ENCODE assay signal across 8 mouse cellular contexts in the genomic region with DNA sequence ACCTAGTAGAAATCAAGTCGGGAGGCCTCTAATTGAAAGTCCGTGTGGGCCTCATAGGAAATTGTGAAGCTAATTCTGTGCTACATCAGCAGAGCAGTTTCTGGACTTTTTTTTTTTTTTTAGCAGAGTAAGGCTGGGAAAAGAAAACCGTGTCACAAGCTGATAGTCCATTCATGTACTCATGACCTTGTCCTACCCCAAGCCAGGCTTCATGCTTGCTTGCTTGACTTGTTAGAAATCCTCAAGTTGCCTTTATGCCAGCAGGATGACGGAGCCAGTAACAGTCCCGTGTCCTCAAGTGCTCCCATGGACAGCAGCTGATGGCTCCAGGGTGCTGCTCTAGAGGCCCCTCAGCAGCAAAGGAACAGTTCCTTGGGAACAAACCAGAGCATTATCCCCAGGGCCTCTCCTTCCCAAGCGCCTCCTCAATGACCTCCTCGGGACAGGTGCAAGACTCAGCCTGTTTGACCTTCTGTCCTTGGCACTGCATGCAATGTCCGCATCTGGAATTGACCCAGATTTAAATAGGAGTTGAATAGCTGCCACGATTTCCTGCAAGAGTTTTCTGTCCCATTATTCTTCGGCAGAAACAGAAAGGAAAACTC.
A peak's percentile ranks its signal among the peaks of the same experiment; 100 is the strongest.
DNase-seq lines count a peak whose midpoint lies in the region; ATAC-seq lines count a peak whose summit lies in the region.

No protein-coding gene starts in this region.

- H3K27me3 ChIP-seq in heart, embryonic 10.5 days (ENCODE audit: insufficient read depth, poor library complexity, severe bottlenecking) = no peaks in the 10 kb centered on the region
- no peaks in the 10 kb centered on the region for H3K27me3 ChIP-seq in stomach, embryonic 16.5 days (ENCODE audit: control insufficient read depth, insufficient read depth, low read length)

- H3K9ac ChIP-seq in stomach, embryonic 16.5 days (ENCODE audit: low read length) = no peak overlapping the region; the same call in 1 of the 2 replicates

- ATAC-seq in stomach, embryonic 16.5 days (ENCODE audit: insufficient read depth, low FRiP score) = peak; percentile 68; the same call in 1 of the 2 replicates
- ATAC-seq in activated CD4-positive, CD25-positive, alpha-beta regulatory T cell, adult 4 months = no peak

- H3K27ac ChIP-seq in heart, embryonic 10.5 days = no peak overlapping the region
- H3K27ac ChIP-seq in stomach, embryonic 16.5 days (ENCODE audit: low read length) = peak overlapping the region; percentile 46; the same call in 1 of the 2 replicates

- no peak overlapping the region for H3K4me3 ChIP-seq in heart, embryonic 10.5 days
- no peak overlapping the region for H3K4me3 ChIP-seq in stomach, embryonic 16.5 days (replicated peaks; ENCODE audit: low read length)

- intact Hi-C loops in heart, postnatal 10 days (cut with DNase I) = loop anchor here (5.0 kb wide), 2 partner anchors 38 to 108 kb away; no protein-coding TSS in a partner anchor

- H3K4me2 ChIP-seq in stomach, embryonic 16.5 days (ENCODE audit: low read depth, low read length) = peak overlapping the region; percentile 16

- peak; percentile 99 for DNase-seq in heart, adult 11 months
- DNase-seq in heart, embryonic 10.5 days (ENCODE audit: low spot score) = no peak
- peak; percentile 41 for DNase-seq in NIH3T3 (ENCODE audit: low read depth)
- DNase-seq in cerebellum, postnatal 25 days = peak; percentile 46 to 48
- peak; percentile 84 to 87 for DNase-seq in heart, postnatal 10 days
- peak; percentile 43 to 60 for DNase-seq in lung, adult 18-20 months

- WGBS in heart, embryonic 10.5 days = 79% methylated on average over 10 of the region's 10 CpGs
- WGBS in stomach, embryonic 16.5 days = 45% methylated on average over 10 of the region's 10 CpGs

- no peaks in the 10 kb centered on the region for H3K9me3 ChIP-seq in heart, embryonic 10.5 days
- no peaks in the 10 kb centered on the region; the same call in 1 of the 2 replicates for H3K9me3 ChIP-seq in stomach, embryonic 16.5 days (replicated peaks; ENCODE audit: control insufficient read depth, low read length)

- H3K36me3 ChIP-seq in heart, embryonic 10.5 days = no peaks in the 10 kb centered on the region
- H3K36me3 ChIP-seq in stomach, embryonic 16.5 days (ENCODE audit: control insufficient read depth, insufficient read depth, low read length) = no peaks in the 10 kb centered on the region

- H3K4me1 ChIP-seq in heart, embryonic 10.5 days = peaks cover 10% of the 10 kb centered on the region
- H3K4me1 ChIP-seq in stomach, embryonic 16.5 days (ENCODE audit: control insufficient read depth, insufficient read depth, low read length) = peaks cover 13% of the 10 kb centered on the region
